Mouse (Mus musculus): Measurements from ENCODE around the gene Acacb.

The Acacb gene

DNA sequence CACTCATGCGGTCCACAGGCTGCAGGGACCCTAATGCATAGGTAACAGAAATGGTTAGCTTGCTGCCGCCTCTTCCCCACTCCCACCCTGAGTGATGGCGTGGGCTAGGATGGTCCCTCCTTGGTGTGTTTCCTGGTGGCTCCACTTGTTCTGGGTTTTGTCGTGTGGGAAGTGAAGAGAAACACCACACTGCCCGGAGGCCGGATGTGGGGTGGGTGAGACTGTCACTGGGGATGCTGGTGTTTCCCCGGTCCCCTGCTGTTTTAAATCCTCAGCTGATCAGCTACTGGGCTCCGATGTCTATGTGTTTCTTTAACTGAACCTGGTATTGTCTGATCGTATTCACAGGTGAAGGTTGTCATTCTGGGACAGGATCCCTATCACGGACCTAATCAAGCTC is 10.8 kb upstream of the Acacb start:
- DNase-seq (ENCODE audit: low spot score in 2 of 2) = no peak

DNA sequence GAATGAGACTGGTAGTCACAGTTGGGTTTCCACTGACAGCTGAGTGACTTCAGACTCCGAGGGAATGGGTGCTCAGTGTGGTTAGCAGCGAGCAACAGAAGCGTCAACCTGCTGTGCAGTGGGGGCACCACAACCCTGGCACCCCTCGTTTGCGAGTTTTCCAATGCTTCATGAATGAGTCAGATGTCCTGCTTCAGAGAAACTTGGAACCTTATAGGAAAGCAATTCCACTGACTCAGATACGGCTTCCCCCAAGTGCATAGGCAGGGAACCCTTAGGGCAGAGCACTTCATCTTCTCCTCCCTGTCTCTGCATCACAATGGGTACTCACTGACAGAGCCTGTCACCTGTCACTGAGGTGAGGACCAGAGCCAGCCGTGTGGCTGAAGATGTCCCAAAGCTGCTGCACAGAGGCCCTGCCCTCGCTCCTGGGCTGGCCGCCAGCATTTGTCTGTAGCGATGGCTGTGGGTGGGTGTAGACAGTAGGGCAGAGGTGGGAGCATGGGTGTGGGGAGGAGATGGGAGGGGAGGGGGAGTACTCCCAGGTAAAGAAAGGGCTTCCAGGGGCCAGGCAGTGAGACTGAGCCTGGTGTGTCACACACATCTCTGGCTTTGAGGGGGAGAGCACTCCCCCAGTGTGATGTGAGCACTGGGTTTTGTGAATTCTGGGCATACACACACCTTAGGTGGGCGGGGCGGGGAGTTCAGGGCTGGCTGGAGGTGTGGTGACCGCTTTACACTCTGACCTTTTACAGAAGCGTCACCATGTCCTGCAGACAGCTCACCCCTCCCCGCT is 8.7 kb upstream of the Acacb start:
- DNase-seq (ENCODE audit: low spot score in 2 of 2) = no peak

DNA sequence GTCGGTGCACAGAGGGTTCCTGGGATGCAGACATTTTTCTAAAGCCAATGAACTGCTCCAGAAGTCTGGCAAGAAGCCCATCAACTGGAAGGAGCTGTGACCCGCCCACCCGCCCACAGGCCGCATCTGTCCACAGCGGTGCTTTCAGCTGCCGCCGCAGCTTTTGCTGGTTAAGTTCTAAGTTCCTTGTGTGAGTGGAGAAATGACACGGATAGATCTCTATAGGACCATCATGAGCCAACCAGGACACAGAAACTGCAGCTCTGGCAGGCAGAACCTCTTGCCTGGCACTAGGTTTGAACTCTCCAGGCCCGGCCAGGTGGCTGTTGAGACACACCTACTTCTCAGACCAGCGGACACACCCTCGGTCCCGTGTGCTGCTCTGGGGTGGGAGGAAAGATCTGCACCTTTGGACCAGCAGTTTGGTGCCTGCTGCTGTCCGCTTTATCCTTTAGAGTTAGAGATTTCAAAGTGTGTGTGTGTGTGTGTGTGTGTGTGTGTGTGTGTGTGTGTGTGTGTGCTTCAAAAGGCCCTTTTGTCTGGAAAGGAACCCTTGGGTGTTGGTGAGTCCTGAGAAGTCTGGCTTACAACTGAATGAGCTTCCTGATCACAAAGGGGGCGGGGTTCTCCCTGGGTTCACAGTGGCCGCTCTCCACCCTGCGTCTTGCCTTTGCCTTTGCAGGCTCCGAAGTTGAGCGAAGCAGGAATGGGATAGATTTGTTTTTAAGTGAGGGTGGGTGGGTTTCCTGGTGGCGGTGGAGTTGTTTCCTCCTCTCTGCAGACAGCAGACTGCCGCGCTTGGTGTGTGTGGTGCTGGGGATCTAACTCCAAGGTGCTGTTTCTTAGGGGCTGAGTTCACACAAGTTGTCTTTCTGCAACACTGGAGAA is 7.8 kb upstream of the Acacb start:
- DNase-seq (ENCODE audit: low spot score in 2 of 2) = no peak

DNA sequence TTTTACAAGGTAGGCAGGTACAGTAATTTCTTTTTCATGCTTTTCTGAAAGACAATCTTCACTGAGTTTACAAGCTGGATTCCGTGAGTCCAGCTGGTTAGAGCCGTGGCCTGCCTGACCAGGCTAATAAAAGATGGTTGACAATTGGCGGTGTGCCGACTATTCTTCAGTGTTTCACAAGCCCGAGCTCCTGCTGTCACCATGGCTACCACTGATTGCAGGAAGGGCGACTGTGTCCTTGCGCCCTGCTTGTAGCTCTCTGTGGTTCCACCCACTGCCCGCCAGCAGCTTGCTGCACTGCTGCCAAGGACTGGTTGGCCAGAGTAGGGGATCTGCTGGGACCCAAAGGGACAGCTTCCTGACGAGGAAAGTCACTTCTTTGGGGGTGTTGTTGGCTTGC is 7.2 kb upstream of the Acacb start:
- peak in 1 of 2 experiments; percentile 33 for DNase-seq (ENCODE audit: low spot score in 2 of 2)

DNA sequence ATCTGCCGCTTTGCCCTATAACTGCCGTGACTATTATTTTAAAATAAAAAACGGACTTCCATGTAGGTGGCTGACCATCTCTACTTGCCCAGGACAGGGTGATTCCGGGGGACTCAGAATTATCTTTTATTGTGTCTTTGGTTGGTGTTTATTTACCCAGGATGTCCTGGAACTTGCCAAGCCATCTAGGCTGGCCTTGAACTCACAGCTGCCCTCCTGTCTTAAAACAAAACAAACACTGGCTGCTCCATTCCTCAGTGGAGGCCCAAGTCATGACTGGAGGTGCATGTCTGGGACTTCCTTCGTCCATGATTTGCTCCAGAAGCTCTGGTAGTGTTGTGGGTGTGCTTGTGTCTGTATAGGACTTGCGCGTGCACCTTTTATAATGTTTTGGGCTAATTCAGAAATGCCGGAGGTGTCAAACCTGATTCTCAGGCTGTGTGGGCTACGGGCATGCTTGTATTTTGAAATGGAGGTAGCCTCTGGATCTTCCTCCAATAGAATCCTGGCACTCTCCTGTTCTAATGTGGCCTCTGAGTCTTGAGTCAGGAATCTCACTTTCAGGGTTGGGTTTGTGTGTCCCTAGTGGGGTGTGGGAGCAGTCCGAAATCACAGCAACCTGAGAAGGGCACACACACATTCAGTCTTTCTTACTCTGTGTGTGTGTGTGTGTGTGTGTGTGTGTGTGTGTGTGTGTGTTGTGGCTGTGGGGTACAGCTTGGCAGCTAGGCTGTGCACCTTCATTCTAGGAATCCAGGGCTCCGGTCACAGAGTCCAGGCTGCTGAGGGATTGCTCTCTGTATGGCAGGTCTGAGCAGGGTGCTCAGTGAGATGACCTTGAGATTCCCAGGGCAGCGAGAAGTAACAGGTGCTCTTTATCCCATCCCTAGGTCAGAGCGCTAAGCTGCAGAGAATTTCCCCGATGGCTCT is 973 bp downstream of the Acacb start:
- DNase-seq (ENCODE audit: low spot score in 2 of 2) = no peak

DNA sequence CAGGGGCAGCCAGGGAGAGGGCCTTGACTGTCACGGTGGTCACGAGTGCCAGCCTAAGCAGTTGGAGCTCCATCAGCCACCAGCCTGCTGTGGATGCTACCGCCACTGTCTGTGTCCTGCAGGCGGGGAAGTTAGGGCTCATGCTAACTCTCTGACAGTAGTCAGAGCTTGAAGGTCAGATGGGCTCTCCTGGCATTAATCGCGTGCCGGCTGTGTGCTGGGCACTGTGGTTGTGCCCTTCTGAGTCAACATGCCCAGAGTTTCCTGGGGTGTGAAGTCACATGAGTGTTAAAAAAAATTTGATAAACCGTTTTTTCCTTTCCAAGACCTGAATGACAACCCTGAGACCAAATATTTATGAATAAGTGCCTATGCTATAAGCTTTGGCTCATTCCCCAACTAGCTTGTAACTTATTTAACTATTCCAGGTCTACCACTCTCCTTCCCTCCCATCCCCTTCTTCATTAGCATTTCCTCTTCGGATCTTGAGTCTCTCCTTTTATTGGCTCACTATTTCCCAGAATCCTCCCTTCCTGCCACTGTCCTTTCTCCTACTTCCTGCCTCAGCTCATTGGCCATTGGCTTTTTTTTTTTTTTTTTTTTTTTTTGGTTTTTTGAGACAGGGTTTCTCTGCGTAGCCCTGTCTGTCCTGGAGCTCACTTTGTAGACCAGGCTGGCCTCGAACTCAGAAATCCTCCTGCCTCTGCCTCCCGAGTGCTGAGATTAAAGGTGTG is 6.2 kb downstream of the Acacb start:
- no peak for DNase-seq (ENCODE audit: low spot score in 2 of 2)

DNA sequence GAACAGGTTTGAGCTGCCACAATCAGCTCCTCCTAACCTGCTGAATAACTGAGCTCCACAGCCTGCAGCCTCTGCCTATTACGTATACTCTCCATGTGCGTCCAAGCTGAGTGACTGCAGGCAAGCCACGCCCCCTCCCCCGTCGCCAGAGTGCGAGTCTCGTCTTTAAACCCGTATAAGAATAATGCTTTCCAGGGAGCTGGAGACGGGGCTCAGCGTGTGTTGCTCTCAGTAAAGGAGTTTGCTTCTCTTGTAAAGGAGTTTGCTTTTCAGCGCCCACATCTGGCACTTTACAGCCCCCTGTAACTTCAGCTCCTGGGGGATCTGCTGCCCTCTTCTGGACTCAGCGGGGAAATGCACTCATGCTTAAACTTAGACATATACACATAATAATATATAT is 7.2 kb downstream of the Acacb start:
- DNase-seq (ENCODE audit: low spot score in 2 of 2) = no peak

DNA sequence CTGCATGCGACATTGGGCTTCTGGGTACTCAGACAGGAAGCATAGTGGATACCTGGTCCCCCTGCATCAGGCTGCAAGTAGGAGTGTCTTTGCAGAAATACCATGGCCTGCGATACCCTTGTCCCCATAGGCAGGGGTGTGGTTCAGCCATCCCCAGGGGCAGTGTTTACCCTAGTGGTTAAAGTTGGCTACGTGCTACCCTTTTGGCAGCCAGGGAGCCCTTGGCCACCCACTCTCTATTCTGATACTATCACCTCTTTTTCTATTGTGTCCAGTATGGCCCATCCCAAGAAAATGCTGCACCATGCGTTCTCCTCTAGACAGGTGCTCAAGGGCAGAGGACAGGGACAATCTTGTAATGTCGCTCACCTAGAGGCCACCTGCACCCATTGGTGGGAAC is 8.4 kb downstream of the Acacb start:
- no peak for DNase-seq (ENCODE audit: low spot score in 2 of 2)

DNA sequence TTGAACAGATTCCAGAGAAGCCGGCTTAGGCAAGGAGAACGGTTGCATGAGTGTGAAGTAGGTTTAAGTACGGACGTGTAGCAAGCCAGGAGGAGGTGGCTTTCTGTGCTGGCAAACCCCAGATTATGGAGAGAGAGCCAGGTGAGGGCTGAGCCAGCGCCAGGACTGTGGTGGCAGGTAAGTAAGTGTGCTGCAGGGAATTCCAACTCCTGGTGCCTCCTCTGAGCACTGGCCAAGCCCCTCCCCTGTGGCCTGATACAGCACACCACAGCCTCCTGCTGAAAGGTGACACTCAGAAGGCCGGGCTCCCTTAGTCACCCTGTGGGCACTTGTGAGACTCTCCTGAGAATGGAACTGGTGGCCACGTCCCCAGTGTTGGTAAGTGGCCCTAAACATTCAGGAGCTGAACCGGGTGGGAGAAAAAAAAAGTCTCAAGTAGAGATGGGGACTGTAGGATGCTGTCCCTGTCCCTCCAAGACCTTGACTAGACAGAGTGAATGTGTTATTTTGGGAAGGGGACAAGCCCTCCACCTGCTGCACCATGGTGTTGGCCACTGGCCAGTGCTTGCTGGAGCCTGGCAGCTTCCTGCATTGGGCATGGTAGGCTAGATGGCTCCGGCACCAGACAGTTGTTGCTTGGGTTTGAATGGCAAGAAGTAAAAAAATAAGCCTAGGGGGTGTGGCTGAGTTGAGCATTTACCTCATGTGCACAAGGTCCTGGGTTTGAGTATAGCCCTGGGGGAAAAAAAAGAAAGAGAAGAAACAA is 9.0 kb downstream of the Acacb start:
- DNase-seq (ENCODE audit: low spot score in 2 of 2) = no peak

DNA sequence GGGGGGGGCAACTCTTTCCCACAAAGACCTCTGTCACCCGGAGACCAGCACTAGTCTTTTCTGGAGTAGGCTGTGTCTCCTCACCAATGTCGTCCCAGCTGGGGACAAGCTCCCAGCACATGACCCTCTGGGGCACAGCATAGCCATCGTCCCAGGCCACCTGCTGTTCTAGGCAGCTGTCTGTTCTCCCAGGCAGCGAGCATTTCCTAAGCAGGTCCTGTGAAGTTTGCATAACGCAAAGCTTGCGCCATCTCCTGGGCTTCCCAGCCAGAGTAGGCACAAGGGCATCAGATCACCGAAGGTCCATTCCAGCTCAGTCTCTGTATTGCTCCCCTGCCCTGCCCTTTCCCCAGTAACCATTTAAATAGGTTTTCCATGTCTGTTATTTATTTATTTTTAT is 10.9 kb downstream of the Acacb start:
- DNase-seq (ENCODE audit: low spot score in 2 of 2) = no peak

DNA sequence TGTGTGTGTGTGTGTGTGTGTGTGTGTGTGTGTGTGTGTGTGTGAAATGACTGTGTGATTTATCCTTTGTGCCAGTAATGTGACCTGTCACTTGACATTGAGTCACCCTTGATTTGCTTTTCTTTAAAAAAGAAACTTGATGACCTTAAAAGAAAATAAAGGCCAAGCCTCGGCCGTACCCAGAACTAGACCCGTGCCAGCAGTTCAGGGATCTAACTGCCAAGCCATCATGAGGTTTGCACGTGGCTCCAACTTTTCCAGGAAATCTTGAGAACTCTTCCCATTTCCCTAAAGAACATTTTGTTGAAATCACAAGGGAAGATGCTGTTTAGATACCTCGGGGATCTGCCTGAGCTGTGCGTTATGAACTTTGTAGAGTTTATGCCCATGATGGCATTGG is 15.1 kb downstream of the Acacb start:
- DNase-seq (ENCODE audit: low spot score in 2 of 2) = no peak

DNA sequence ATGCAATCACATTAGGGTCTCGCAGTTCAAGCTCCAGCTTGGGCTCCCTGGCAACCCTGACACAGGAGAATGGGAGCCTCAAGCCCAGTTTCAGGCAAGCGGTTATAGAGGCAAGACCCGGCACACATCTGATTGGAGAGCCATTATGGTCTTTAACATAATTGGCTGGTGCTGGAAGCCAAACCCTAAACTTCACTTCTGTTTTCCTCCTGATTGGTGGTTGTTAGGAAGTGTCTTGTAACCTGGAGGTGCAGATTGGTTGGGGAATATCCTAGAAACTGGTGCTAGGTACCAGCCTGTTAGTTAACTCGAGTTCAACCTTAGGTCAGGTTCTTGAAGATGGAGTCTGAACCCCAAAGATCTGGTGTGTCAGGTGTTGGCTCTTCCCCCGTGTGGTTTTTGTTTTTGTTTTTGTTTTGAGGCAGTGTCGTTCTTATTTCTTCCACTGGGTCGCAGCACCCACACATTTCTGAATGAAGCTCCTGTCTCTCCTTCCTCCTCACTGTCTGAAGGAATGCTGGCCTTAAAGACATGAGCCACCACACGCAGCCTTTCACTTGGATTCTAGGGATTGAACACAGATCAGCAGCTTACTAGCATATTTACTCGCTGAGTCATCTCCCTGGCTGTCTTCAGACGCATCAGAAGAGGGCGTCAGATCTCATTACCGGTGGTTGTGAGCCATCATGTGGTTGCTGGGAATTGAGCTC is 15.9 kb downstream of the Acacb start:
- DNase-seq (ENCODE audit: low spot score in 2 of 2) = no peak

DNA sequence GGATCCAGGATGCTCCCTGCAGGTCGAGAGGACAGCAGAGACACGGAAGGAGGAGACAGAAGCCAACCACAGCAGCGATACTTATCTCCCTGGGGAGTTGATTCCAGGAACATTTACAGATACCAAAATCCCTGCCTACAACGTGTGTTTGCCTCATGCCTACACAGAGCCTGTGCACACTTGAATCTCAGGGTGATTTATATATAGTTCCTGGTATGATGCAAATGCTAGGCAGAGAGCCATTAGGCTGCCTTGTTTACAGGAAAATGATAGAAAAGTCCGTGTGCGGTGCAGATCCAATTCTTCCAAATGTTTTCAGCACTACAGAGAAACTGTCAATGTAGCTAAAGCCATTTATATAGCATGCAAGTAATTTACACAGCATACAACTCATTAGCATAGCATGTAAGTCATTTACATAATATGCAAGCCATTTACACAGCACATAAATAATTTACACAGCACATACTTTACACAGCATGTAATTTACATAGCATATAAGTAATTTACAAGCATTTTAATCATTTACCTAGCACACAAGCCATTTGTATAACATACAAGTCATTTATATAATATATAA is 16.9 kb downstream of the Acacb start:
- no peak for DNase-seq (ENCODE audit: low spot score in 2 of 2)

DNA sequence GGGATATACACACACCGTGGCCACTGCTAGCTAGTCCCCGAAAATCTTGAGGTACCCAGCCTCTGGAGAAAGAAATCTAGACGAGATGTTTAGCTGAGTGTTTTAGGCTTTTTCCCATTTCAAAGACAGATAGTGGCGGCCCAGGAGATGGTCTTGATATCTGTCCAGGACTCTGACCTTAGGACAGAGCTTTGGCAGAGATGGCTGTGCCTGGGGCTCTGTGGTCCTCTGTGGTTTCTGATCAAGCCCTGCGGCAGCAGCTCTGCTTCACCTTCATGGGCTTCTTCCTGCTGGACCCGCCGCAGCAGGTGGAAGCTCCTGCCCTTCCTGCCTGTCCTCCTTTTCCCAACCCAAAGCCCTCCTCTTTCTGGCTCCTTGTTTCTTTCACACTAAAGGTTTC is 24.0 kb downstream of the Acacb start:
- no peak for DNase-seq (ENCODE audit: low spot score in 2 of 2)

DNA sequence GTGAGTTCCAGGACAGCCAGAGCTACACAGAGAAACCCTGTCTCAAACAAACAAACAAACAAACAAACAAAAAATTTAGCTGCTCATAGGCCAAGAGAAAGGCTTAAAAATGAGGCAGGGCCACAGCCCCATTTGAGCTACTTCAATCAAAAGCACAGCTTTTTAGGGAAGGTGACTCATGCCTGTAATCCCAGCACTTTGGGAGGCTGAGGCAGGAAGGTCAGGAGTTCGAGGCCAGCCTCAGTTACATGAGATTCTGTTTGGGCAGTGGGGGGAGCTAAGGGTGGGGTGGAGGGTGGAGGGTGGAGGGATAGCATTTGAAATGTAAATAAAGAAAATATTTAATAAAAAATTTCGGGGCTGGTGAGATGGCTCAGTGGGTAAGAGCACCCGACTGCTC is 26.6 kb downstream of the Acacb start:
- DNase-seq (ENCODE audit: low spot score in 2 of 2) = no peak

DNA sequence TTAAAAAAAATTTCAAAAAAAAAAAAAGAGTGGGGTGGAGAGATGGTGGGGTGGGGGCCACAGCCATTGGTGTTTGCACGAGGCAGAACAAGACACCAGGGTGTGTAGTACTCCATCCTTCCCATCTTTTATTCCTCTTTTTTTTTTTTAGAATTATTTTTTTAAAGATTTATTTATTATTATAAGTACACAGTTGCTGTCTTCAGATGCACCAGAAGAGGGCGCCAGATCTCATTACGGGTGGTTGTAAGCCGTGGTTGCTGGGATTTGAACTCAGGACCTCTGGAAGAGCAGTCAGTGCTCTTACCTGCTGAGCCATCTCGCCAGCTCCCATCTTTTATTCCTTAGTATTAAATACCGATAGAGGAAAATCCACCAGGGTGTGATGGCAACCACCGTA is 27.1 kb downstream of the Acacb start:
- no peak for DNase-seq (ENCODE audit: low spot score in 2 of 2)

DNA sequence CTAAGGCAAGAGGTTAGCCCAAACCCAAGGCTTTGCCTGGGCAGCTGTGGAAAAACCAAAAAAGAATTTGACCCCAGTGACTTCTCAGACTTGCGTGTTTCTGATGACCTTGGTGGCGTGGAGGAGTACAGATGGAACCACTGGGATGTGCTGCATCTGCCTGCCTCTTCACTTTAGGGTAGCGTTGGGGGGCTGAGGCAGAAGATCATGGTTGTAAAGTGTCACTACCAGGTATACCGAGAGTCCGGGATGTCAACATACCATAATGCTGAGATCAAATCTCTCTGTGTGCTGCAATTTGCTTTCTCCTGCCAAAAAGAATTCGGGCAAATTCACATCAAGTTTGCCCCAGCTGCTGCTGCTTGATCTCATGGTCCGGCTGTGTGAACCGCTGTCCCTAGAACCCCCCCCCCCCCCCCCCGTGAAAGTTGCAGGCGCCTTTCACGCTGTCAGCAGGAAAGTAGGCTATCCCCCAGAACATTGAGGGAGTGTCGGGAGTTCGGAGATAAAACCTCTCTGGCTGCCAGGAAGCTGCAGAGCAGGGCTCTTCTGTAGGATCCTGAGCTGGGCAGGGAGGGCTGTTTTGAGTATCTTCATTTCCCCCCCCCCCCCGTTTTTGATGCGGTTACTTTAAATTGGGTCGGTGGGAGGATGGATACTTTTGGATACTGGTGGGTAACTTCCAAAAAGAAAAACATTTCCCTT is 27.7 kb downstream of the Acacb start:
- no peak for DNase-seq (ENCODE audit: low spot score in 2 of 2)

DNA sequence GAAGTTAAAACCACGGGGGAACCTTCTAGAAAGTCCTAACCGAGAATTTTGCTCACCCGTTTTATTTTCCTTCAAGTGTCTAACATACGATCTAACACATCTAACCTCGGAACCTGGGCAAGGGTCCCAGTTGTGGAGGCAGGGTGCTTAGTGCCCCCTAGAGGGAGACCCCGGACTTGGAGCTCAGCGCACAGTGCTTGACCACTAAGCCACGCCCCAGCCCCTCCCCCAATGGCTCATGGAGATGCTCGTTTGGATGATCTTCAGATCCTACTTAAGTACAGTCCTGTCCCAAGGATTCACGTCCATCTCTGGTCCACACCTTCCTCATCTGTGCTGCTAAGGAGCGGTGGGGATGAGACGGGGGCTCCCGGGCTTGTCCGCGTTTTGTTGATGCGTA is 28.3 kb downstream of the Acacb start:
- DNase-seq (ENCODE audit: low spot score in 2 of 2) = no peak

DNA sequence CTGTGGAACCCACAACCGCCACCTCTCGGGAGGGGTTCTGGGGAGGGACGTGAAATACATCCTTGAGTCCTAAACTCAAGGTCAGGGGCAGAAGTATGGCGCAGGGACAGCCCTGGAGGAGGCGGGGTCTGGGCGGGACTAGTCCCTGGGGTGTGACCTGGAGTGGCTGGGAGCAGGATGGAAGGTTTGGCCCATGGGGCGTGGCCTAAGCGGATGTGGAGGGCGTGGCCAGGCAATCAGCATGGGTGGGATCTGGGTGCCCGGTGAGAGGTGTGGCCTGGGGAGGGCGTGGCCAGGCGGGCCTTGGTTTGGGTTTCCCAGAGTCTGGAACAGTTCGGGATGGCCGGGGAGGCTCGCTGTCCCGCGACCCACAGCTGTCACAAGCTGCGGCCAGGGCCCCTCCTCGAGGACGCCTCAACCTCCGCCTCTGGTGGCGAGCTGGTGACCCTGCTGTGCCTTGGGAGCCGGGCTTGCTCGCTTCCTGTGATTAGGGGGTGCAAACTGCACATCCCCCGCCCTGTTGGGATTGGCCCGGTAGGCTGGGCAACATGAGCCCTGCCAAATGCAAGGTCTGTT is 29.3 kb downstream of the Acacb start:
- DNase-seq (ENCODE audit: low spot score in 2 of 2) = peak; percentile 69 to 90

All from spleen, postnatal 10 days (tissue).